Mouse (Mus musculus) cerebellum, adult 9-10 months (tissue): Measurements from ENCODE around the gene Pygl.

ENCODE experiments used
- DNase-seq: peaks from one replicate; pipeline ENCODE4 v3.0.0; 2022

Pygl gene

DNA sequence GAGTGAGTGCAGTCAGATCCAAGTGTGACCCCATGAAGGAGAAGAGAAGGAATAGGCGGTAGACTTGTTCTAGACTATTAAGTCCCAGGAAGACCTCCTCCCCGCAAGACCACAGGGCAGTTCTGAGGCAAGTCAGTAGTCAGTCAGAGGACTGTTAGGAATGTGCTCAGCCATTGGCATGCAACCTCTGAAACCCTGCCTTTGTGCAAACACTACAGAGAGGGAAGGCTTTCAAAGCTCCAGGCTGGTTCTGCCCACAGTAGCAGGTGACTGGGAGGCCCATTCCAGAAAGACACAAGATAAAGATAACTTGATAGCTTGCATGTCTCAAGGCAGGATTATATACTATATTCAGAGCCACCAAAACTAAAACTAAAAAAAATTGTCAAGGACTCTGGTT lies at the start of gene Pygl:
TSS of gene Pygl (minus strand) at position 195 of the 400 bp plus-strand sequence.
- no peak for DNase-seq

DNA sequence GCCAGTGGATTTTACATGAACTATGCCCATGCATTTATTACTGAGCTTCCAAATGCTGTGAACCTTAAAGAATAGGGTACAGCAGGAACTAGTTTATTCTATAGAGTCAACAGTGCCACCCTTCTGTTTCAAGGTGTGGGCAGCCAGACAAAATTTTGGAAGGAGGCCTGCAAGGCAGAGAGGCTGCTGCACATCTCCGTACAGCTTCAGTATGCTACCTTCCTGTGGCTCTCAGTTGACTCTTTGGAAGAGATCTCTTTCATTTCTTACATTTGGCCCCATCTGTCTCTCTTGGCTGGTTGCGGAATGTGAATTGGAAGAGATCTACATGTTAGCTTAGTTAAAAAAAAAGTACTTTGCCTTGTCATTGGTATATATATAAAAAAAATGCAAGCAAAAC lies 49.6 kb upstream of the Pygl start:
- no peak for DNase-seq

DNA sequence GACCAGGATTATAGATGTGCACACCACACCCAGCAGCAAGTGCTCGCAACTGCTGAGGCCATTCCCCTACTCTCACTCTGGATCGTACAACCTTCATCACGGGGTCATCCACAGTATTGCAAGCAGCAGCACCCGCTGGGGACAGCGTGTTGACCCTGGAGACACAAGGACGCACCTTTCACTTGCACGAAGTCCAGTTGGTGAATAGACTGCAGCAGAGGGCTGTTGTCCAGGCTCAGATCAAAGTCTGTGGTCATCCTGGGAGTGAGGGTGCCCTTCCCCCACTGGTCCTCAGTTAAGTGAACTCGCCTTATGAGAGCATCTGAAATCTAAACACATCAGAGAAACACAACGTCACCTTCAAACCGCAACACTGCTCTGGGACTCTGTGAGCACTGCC lies 49.1 kb upstream of the Pygl start:
- no peak for DNase-seq

DNA sequence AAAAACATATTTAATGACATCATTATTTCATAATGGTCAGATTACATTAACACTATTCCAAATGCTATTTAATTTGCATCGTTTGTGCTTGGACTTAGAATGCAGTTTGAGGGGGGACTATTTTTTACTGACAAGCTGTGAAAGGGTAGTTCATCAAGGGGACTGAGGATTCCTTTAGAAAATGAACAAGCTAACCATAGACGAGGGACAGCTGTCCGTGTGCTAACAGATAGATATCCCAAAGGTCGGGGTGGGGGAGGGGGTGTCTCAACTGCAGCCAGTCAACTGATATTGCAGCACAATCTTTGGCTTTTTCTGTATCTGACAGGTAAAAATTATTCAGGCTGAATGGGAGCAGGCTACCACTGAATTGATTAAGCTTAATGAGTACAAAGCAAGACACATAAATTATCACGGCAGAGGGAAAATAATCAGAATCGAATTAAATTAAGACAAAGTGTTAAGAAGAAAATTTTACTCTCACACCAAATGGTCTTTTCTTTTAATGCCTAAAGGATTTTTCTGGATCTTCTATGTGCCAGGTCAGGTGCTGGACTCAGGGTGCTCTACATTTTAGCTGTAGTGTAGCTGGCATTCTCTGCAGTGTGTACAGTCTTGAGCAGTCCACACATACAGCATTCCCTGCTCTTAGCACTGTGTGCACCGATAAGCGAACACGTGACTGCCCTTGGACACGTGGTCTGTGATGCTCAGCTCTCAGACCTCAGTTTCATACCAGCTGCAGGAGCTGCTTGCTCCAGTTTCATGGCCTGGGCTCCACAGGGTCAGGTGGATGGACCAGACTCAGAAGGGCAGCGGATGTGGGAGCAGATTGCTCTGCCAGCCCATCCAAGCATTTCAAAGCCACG lies 46.0 kb upstream of the Pygl start:
- DNase-seq = peak; percentile 24

DNA sequence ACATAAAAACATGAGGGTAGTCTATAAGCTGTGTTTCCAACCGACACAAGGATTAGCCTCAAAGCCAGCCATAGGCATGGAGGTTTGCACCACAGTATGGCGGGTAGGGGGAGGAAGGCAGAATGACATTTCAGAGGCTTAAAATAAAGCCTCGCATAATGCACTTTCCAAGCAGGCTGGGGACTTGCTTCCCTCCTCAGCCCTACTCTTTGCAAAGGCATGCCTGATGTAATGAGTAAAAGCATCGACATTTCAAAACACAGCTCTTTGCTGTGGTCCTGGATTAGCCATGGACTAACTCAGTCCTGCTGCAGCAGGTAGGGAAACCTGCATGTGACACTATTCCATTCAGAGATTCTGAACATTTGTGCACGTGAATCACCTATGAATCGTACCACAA lies 38.4 kb upstream of the Pygl start:
- DNase-seq = no peak

DNA sequence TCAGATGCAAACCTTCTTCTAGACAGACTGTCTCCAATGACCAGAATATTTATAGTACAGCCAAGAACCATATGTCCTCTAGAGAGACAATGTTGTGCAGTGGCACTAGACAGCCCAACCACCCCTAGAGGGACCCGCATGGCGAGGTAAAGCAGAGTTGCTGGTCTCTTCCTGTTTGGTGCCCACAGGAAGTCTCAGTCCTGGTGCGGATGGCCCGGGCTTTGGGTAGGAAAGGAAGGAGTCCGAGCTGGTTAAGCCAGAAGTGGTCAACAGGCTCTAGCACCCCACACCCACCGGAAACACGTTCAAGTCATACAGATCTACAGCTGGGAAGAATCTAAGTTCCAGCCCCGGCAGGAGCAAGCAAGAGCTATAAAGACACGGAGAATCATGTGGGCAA lies 36.0 kb upstream of the Pygl start:
- DNase-seq = no peak

DNA sequence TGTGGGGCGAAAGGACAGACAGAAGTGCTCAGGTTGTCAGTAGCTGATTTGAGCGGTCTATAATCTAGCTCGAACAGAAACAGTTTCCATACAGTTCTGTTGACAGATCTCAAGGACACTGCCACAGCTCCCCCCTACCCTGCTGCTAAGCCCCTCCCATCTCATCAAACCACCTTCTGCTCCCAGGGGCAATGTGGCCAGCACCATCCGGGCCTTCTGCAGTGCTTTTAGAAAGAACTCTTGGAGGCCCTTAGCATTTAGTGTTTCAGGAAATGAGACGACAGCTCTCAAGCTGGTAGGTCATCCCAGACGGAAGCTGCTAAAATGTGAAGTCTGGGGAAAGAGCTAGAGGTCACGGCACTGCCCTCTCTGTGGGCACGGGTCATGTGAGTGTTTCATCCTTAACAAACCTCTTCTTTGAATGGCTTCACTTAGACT lies 35.2 kb upstream of the Pygl start:
- no peak for DNase-seq

DNA sequence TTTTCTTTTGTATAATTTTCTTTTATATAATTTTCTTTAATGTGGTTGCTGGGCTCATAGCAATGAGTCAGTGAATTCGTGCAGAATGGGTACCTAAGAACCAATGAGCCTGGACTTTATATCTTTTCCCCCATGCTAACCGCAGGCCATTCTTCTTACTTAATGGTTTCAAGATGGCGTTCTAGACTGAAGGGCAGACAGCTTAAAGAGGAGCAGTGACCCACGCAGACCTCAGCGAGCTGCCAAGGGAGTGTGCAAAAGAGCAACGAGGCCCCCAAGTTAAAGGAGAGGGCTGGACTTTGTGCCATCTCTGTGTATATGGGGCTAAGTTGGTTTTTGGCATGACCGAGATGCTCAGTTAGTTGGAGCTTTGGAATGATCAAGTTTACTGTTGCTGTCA lies 32.4 kb upstream of the Pygl start:
- DNase-seq = no peak

DNA sequence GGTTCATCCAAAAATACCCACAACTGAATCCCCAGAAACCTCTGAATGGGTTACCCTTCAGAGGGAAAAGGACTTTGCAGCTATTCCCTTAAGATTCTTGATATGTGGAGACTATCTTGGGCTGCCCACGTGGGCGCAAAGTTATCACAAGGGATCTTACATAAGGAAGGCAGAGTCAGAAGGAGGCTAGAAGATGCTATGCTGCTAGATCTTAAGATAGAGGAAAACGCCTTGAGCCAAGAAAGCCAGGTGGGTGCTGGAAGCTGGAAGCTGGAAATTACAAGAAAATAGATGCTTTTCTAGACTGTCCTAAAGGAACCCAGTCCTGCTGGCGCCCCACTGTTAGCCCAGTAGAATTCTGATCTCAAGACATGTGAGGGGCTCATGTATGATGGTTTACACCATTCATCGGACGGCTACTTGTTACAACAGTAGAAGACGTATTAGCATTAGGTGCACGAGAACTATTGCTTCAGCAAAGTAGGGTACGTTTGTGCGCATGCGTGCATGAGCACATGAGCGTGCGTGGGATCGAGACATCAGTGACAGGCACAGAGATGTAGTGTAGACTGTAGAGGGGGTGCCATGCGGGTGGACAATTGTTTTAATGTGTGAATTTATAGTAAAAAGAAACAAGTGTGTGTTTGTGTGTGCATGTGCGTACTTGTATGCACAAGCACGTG lies 31.1 kb upstream of the Pygl start:
- DNase-seq = no peak

DNA sequence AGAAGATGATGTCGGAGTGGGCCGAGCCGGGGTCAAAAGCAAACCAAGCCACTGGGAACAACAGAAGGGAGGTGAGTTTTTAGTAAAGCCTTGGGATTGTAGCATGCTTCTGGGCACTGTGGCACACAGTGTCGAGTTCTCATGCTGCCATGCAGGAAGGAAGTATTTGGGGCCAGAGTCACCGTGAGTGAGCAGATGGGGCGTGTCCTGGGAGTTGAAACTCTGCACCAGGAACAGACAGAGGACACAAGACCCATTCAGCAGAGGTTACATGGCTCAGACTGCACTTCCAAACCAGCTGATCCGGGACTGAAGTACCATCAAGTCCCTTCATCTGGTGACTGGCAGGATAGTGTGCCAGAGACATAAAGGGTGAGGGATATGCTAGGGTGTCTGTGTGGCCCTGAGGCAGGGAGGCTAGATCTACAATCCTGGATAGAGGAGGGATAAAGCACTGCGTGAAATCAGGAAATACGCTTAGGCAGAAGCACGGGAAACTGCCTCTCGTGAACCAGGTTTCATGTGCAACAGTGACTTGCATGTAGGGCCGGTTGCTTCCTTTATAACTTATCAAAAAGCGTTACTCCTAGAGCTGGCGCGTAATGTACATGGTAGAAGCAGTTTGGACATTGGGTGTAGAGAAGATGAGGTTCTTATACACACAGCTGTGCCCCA lies 20.1 kb upstream of the Pygl start:
- no peak for DNase-seq

DNA sequence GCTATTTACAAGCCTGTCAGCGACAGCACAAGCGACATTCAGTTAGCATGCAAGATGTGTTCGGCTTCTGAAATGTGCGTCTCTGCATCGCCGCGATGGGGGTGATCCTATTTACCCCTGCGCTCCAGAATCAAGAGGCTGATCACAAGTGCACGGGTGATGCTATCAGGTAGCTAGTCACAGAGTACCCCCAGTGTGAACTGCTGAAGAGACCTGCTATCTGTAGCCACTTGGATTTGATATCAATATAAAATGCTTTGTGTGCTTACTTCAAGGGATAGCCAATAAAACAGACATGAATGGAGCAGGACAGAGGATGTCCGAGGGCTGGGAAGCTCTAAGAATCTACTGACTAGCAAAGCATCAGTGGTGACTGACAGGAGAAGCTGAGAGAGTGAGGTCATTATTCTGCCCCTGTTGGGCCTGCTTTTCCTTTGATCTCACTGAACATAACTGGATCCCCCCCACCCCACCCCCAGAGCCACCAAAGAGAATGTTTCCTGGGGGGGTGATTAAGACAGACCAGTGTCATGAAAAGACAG lies 18.4 kb upstream of the Pygl start:
- DNase-seq = no peak

DNA sequence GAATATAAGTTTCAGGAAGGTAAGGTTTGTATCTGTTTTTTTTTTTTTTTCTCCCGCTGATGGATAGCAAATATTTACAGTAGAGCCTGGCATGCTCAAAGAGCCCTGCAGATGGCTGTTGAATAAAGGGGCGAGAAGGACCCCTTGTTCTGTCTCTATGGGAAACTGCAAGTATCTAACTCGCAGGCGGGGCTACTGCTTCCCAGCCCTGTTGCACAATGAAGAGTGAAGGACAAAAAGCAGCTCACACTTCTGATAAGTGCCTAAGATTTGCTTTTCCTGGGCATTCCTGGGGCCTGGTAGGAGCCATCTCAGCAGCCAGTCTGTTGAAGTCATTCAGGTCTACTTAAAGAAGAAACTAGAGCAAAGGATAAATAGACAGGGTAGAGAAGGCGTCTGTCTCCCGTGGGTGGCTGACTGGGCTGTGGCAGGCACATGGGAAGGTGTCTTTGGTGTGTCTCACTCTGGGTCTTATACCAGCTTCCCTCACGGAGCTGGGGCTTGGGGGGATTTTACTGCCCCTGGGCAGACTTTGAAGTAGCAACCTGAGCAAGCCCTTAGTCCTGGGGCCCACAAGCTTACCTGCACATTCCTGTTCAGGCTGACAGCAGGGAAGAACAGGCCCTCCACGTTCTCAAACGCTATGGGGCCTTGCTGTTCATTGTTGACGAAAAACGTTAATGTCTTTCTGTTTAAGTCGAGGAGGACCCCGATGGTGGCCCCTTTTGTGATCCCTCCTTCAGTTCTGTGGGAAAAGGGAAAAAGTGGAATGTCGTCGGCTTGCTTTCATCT lies 16.6 kb upstream of the Pygl start:
- no peak for DNase-seq

DNA sequence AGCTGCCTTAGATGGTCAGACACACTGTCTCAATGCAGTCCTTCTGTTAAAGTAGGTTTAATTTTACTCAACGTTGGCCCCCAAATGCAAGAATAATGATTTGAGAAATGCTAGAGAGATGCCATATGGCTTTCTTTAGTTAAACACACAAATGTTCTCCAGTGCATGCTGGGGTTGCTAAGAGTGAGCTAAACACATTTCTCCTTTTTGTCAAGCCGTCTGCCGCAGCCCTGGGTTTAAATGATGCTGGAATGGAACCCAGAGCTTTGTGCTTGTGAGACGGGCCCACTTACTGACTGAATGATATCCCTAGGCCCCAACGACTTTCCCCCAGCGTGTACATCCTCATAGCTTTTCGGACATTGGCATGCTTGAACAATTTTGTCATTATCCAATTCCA lies 11.3 kb upstream of the Pygl start:
- DNase-seq = no peak

DNA sequence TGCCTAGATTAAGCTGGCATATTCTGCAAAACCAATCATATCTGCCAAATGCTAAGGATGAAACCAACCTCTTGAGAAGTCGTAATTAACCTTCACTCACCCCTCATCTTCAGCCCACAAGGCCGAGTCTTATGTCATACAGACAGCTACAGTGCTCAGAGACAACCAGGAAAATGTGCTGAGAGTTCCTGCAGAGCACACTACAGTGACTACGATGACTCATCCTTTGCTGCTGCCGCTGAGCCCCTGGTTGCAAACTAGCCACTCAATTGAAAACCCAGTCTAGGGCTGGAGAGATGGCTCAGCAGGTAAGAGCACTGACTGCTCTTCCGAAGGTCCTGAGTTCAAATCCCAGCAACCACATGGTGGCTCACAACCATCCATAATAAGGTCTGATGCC lies 8.5 kb upstream of the Pygl start:
- no peak for DNase-seq

DNA sequence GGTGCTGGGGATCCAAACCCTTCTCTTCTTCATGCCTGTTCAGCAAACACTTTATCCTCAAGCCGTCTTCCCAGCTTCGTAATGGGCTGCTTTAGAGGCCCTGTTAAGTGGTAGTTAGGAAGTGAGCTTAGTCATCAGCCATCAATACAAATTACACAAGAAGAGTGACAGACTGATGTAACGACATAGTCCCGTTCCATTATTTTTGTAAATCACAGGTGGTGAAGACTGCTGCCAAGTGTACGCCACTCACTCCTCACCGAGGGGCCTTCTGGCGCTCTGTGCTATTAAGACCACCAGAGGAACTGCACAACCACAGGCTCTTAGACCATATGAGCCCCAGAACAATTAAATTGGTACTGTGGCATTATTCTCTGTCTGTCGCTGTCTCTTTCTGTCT lies 7.3 kb upstream of the Pygl start:
- DNase-seq = no peak

DNA sequence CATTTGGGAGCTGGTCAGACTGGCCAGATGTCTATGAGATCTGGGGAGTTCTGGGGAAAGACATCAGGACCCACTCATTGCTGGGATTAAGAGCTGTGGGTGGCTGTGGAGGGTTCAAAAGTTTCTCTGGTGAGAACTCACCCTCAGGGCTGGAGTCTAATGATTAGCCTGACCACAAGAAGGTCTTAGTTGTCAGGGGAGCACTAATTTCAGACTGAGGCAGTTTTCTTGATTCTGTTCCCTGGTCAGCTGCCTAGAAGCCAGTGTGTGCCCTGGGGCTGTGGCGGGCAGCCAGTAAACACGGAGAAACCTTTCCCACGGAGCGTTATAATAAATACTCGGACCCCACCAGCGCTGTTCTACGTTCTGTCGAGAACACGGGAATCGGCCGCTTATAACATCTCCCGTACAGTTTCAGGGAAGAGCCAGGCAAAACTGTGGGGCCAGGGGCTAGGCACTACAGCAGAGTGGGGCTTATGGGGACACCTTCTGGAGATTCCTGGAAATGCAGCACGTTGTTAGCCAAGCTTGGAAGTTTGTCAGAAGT lies 3.7 kb upstream of the Pygl start:
- DNase-seq = peak; percentile 61

DNA sequence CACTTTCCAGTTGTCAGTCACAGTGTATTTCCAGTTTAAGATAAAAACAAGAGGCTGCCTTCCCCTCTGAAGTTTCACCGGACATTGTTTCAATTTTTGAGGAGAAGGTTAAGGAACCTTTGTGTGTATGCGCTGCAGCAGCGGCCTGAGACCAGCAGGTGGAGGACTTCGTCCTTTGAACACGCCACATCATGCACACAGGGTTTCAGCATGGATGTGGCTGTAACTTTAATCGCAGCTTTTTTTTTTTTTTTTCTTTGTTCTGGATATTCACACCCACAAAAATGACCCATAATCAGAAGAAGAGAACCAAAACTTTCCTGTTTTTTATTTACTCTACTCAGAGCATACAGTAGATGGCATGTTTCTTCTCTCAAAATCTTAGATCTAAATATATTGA lies 3.1 kb upstream of the Pygl start:
- peak; percentile 41 for DNase-seq

DNA sequence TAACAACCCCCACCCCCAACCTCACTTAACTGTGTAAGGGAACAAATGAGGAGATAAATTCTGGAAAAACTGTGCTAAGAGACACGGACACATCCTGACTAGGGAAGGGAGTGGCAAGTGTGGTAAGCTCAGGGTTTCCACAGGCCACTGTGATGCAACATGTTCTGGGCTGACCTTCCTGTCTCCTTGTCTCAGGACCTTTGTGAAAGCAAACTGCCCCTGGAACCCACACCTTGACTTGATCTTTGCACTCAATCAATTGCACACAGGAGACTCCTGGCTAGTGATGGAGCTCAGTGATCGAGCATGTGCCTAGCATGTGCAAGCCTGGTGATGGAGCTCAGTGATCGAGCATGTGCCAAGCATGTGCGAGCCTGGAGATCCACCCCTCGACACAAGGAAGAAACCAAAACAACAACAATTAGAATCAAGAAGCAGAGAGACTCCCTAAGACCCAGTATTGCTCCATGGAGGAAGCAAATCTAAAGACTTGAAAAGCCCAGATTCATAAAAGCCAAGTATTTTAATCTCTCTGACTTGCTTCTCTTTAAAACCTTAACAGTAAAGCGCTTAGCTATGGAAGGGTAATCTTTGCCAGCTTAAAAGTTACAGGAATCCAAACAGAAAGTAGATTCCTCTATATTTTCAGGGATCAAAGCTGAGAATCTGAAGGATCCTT lies 2.5 kb upstream of the Pygl start:
- no peak for DNase-seq

DNA sequence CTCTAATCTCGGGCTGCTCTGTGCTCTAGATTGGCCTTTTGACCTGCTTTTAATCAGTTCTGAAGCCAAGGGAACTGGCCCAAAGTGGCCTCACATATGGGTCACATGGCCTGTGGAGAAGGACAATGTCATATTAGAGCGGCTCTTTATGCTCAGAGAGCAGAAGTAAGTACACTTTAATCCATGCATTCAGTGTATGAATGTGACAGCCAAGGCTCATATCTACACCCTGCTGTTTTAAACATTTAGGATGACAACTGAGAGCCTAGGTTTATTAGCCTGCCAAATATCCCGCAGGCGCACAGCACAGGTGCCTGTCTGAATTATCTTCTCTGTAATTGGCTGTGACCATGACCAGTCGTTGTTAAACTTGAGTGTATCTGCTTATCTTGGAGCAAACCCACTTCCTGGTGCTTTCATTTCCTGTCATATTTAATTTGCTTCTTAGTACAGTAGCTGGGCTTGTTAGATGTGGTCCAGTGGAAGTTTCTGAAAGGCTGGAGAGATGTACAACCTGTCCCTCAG lies 794 bp upstream of the Pygl start:
- DNase-seq = no peak

DNA sequence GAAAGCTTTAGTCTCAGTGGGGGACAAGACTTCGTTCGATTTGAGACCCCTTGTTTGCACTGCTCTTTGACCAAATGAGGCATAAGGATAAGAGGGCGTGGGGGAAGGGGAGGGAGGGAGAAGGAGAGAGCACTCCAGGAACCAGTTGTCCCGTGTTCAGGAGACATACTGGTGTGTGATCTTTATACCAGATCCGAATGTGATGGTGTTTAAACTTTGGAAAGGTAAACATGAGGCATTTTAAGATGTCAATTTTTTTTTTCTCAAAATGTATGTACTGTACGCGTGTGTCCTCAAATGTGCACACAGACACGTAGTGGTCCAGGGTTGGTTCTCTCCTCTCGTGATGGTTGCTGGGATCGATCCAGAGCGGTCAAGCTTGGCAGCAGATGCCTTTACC lies 3.1 kb downstream of the Pygl start:
- DNase-seq = no peak

DNA sequence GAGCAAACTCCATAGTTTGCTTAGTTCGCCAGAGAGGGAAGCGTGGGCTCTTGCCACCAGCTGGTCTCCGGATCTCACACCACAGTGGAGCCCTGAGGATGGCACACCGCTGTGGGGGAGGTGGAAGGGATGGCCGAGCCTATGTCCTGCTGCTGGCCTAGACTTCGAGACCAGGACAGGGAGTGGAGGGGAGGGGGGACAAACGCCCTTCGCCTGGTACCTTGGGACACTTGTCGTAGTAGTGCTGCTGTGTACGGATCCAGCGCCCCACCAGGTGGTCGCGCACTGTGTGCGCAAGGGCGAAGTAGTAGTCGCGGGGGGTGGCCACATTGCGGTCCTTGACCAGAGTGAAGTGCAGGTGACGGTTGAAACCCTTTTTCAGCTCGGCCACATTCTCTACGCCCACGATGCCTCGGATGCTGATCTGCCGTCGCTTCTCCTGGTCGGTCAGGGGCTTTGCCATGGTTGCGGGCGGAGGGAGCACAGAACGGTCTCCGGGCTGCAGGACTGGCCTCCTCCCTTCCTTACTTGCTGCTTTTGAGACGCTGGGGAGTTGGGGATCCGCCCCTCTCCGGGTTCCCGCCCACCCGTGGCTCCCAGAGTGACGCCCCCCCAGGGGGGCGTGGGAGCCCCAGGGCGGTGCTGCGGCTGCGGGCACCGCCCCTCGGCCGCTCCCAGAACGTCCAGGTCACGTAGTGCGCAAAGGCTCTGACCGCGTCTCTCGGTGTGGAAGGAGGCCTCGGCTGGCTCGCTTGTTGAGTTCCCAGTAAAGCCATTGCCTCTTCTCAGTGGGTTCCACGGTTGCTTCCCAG lies 4.0 kb downstream of the Pygl start:
- no peak for DNase-seq
